15 mouse cellular contexts compared by ENCODE assay signal in genomic region chr1:192730517-192730916, GRCm38 (mm10). TPM values are rescaled to one million over a fixed set of nuclear protein-coding genes. Genes with fewer than 3 reads are reported as not detected.
A peak's percentile ranks its signal among the peaks of the same experiment; 100 is the strongest.
DNase-seq lines count a peak whose midpoint lies in the region; ATAC-seq and TF ChIP-seq lines count a peak whose summit lies in the region.
"Had no signal": no experiment of that assay in that cellular context is flagged by ENCODE, and none has a peak within 500 bp of the region (broad histone marks: within the 10 kb centered on the region; RNA-seq: fewer than 3 reads in every experiment).

No protein-coding gene starts in this region.

- peak; percentile 23 to 32 for DNase-seq in frontal cortex, postnatal 36 days (ENCODE audit: low spot score in 2 of 2)
- no peak for DNase-seq in frontal cortex, postnatal 25 days (ENCODE audit: low spot score in 2 of 2)
- peak; percentile 28 for DNase-seq in midbrain, embryonic 11.5 days (ENCODE audit: low spot score, missing footprints)
- DNase-seq in midbrain, embryonic 14.5 days = no peak
- DNase-seq in fibroblast of lung, adult 2 months (ENCODE audit: low read depth) = peak; percentile 57
- peak; percentile 67 for DNase-seq in limb, embryonic 14.5 days (ENCODE audit: low spot score)
- DNase-seq in testis, postnatal 14 days (ENCODE audit: low spot score) = no peak
- DNase-seq: adrenal gland, adult 8-10 months; cerebellum, adult 9-10 months; lung, adult 18-20 months; right cerebral cortex, postnatal 4 days had no signal

- WGBS in midbrain, embryonic 11.5 days = 87% methylated on average over 7 of the region's 7 CpGs
- 90% methylated on average over 7 of the region's 7 CpGs for WGBS in midbrain, embryonic 14.5 days
- WGBS in limb, embryonic 14.5 days = 37% methylated on average over 7 of the region's 7 CpGs
- WGBS in neural tube, embryonic 15.5 days = 84% methylated on average over 7 of the region's 7 CpGs

- H3K4me2 ChIP-seq in midbrain, embryonic 11.5 days = no peak overlapping the region
- H3K4me2 ChIP-seq in midbrain, embryonic 14.5 days (ENCODE audit: low read length) = no peak overlapping the region
- H3K4me2 ChIP-seq in limb, embryonic 14.5 days (replicated peaks; ENCODE audit: low read depth, low read length, severe bottlenecking) = no peak overlapping the region; the same call in 1 of the 2 replicates
- no peak overlapping the region for H3K4me2 ChIP-seq in neural tube, embryonic 15.5 days
- H3K4me2 ChIP-seq: forebrain, embryonic 12.5 days; liver, embryonic 11.5 days had no signal

- TF ChIP-seq POLR2A in limb, embryonic 14.5 days (IDR thresholded peaks at IDR 0.05; ENCODE audit: borderline replicate concordance, extremely low read depth, insufficient read depth, insufficient read length) = no peak

- no peaks in the 10 kb centered on the region for H3K36me3 ChIP-seq in midbrain, embryonic 11.5 days (ENCODE audit: control insufficient read depth, insufficient read depth, low read length)
- no peaks in the 10 kb centered on the region for H3K36me3 ChIP-seq in midbrain, embryonic 14.5 days (ENCODE audit: control insufficient read depth, insufficient read depth, low read length)
- no peaks in the 10 kb centered on the region for H3K36me3 ChIP-seq in limb, embryonic 14.5 days (ENCODE audit: control insufficient read depth, insufficient read depth, low read length)
- no peaks in the 10 kb centered on the region for H3K36me3 ChIP-seq in neural tube, embryonic 15.5 days
- H3K36me3 ChIP-seq: forebrain, embryonic 12.5 days had no signal

- no peak overlapping the region for H3K27ac ChIP-seq in midbrain, embryonic 11.5 days (ENCODE audit: low read depth, low read length)
- H3K27ac ChIP-seq in midbrain, embryonic 14.5 days (replicated peaks; ENCODE audit: low read depth, low read length) = no peak overlapping the region
- H3K27ac ChIP-seq in limb, embryonic 14.5 days (replicated peaks; ENCODE audit: low read depth, low read length) = peak overlapping the region; percentile 87
- H3K27ac ChIP-seq in neural tube, embryonic 15.5 days (replicated peaks) = no peak overlapping the region
- H3K27ac ChIP-seq: forebrain, embryonic 12.5 days; stomach, postnatal 0 days had no signal

- ATAC-seq in midbrain, embryonic 11.5 days (ENCODE audit: low FRiP score) = no peak
- no peak for ATAC-seq in midbrain, embryonic 14.5 days (ENCODE audit: low FRiP score, low TSS enrichment)
- peak; percentile 66; the same call in 1 of the 2 replicates for ATAC-seq in limb, embryonic 14.5 days (ENCODE audit: low FRiP score, low read depth)
- ATAC-seq in neural tube, embryonic 15.5 days (ENCODE audit: low FRiP score) = no peak

- H3K9me3 ChIP-seq in midbrain, embryonic 11.5 days (ENCODE audit: control insufficient read depth, low read length) = no peaks in the 10 kb centered on the region
- H3K9me3 ChIP-seq in midbrain, embryonic 14.5 days (ENCODE audit: control insufficient read depth, low read length) = no peaks in the 10 kb centered on the region
- H3K9me3 ChIP-seq in limb, embryonic 14.5 days (ENCODE audit: control insufficient read depth, low read length) = no peaks in the 10 kb centered on the region
- no peaks in the 10 kb centered on the region for H3K9me3 ChIP-seq in neural tube, embryonic 15.5 days (replicated peaks)
- H3K9me3 ChIP-seq: forebrain, embryonic 12.5 days had no signal

- H3K27me3 ChIP-seq in midbrain, embryonic 11.5 days (ENCODE audit: control insufficient read depth, insufficient read depth, low read length) = no peaks in the 10 kb centered on the region
- no peaks in the 10 kb centered on the region for H3K27me3 ChIP-seq in midbrain, embryonic 14.5 days (ENCODE audit: control insufficient read depth, insufficient read depth, low read length)
- no peaks in the 10 kb centered on the region for H3K27me3 ChIP-seq in limb, embryonic 14.5 days (ENCODE audit: control insufficient read depth, insufficient read depth, low read length)
- H3K27me3 ChIP-seq in neural tube, embryonic 15.5 days (replicated peaks) = no peaks in the 10 kb centered on the region
- H3K27me3 ChIP-seq: forebrain, embryonic 12.5 days had no signal

- H3K4me1 ChIP-seq in midbrain, embryonic 11.5 days (ENCODE audit: control insufficient read depth, insufficient read depth, low read length) = no peaks in the 10 kb centered on the region
- no peaks in the 10 kb centered on the region for H3K4me1 ChIP-seq in midbrain, embryonic 14.5 days (ENCODE audit: control insufficient read depth, insufficient read depth, low read length)
- peaks cover 23% of the 10 kb centered on the region for H3K4me1 ChIP-seq in limb, embryonic 14.5 days (ENCODE audit: control insufficient read depth, insufficient read depth, low read length)
- H3K4me1 ChIP-seq in neural tube, embryonic 15.5 days = peaks cover under 1% of the 10 kb centered on the region; the same call in 1 of the 2 replicates
- H3K4me1 ChIP-seq: forebrain, embryonic 12.5 days had no signal

- no peak overlapping the region for H3K9ac ChIP-seq in midbrain, embryonic 11.5 days (ENCODE audit: low read length)
- no peak overlapping the region for H3K9ac ChIP-seq in midbrain, embryonic 14.5 days (replicated peaks; ENCODE audit: low read length)
- H3K9ac ChIP-seq in limb, embryonic 14.5 days (ENCODE audit: low read depth, low read length, severe bottlenecking) = no peak overlapping the region
- H3K9ac ChIP-seq in neural tube, embryonic 15.5 days (replicated peaks) = no peak overlapping the region
- H3K9ac ChIP-seq: forebrain, embryonic 12.5 days had no signal

- H3K4me3 ChIP-seq in midbrain, embryonic 11.5 days (ENCODE audit: low read depth, low read length) = no peak overlapping the region
- no peak overlapping the region for H3K4me3 ChIP-seq in midbrain, embryonic 14.5 days (replicated peaks; ENCODE audit: low read depth, low read length)
- no peak overlapping the region for H3K4me3 ChIP-seq in limb, embryonic 14.5 days (replicated peaks; ENCODE audit: low read length)
- no peak overlapping the region for H3K4me3 ChIP-seq in neural tube, embryonic 15.5 days (replicated peaks)
- H3K4me3 ChIP-seq: forebrain, embryonic 12.5 days had no signal

RNA-seq across cellular contexts. Expression of gene Hhat, which starts 40.5 kb away (rescaled TPM):
- polyA plus RNA-seq in midbrain, embryonic 11.5 days (2014; fragmentation: Nextera tagmentation; extraction: Ambion mirVana) = 7.4 and 11.0 TPM in 2 replicates
- 3.9 and 4.5 TPM in 2 replicates for polyA plus RNA-seq in midbrain, embryonic 14.5 days (2014; fragmentation: Nextera tagmentation; extraction: Ambion mirVana)
- polyA plus RNA-seq in limb, embryonic 14.5 days (2012; rRNA removed) = 10.0 and 15.5 TPM in 2 replicates
- polyA plus RNA-seq in limb, embryonic 14.5 days (2014; fragmentation: Nextera tagmentation; extraction: Ambion mirVana) = 12.6 and 14.7 TPM in 2 replicates
- 4.6 and 5.2 TPM in 2 replicates for polyA plus RNA-seq in neural tube, embryonic 15.5 days (2015; fragmentation: Nextera tagmentation; extraction: Ambion mirVana)

Comparison
In these comparisons a context has a peak if more than half of its experiments do, and no peak if none do; other contexts are left out.
1. DNase-seq: peak in frontal cortex, postnatal 36 days (2 of 2), midbrain, embryonic 11.5 days (single experiment), fibroblast of lung, adult 2 months (single experiment) and limb, embryonic 14.5 days (single experiment); none in frontal cortex, postnatal 25 days (0 of 2), midbrain, embryonic 14.5 days (single experiment) and testis, postnatal 14 days (single experiment).